Mouse (Mus musculus) embryonic facial prominence, embryonic 12.5 days (tissue): ENCODE measurements around the gene Ptpn13. TPM values are rescaled to one million over a fixed set of nuclear protein-coding genes. Genes with fewer than 3 reads are reported as not detected.

ENCODE experiments used
- ATAC-seq: fragments of 200-750 bp; cut with Nextera tagmentation; 2 replicates; pipeline ENCODE4 v1.8.0; 2017; ENCODE audit not compliant: insufficient number of reproducible peaks, insufficient read depth, low FRiP score, low TSS enrichment
- H3K27ac ChIP-seq: fragments of 300-500 bp; sonication (generic); 2 replicates; pipeline ENCODE4 v1.5.1; 2016; ENCODE audit warnings: mild to moderate bottlenecking
- H3K27me3 ChIP-seq: fragments of 300-500 bp; sonication (generic); 2 replicates; pipeline ENCODE4 v1.6.1; 2016; ENCODE audit warnings: mild to moderate bottlenecking, moderate library complexity
- H3K36me3 ChIP-seq: fragments of 300-500 bp; sonication (generic); 2 replicates; pipeline ENCODE4 v1.6.1; 2016; ENCODE audit warnings: mild to moderate bottlenecking
- H3K4me1 ChIP-seq: fragments of 300-500 bp; sonication (generic); 2 replicates; pipeline ENCODE4 v1.6.1; 2016
- H3K4me2 ChIP-seq: fragments of 300-500 bp; sonication (generic); replicated peaks from 2 replicates; pipeline ENCODE4 v1.6.1; 2016; ENCODE audit warnings: mild to moderate bottlenecking, moderate library complexity
- H3K4me3 ChIP-seq: fragments of 300-500 bp; sonication (generic); 2 replicates; pipeline ENCODE4 v1.5.1; 2016; ENCODE audit warnings: mild to moderate bottlenecking
- H3K9ac ChIP-seq: fragments of 300-500 bp; sonication (generic); 2 replicates; pipeline ENCODE4 v1.6.1; 2016; ENCODE audit warnings: mild to moderate bottlenecking, moderate library complexity
- H3K9me3 ChIP-seq: fragments of 300-500 bp; sonication (generic); 2 replicates; pipeline ENCODE4 v1.6.1; 2016; ENCODE audit warnings: mild to moderate bottlenecking, moderate library complexity
- WGBS: fragments of 180-500 bp; shearing (Covaris S2); methylation state at CpG from one replicate; pipeline ENCODE4 v1.1.7; 2016; 5-methylcytosine and 5-hydroxymethylcytosine counted together
- polyA plus RNA-seq: library from polyadenylated mRNA; unstranded; fragments of >200 nt; fragmentation: Nextera tagmentation; extraction: Ambion mirVana; gene quantifications from 2 replicates; pipeline ENCODE4 v1.2.1, GENCODE M21; 2016

Ptpn13 gene
- polyA plus RNA-seq, 1 experiment from 2014 or later, result 19.2 TPM

- no peak for ATAC-seq
These were observed 143.0 kb downstream of the Ptpn13 start for GRCm38 (mm10) chr5:103568034-103568433.

GRCm38 (mm10) chr5:103569446-103569845, 144.5 kb downstream of the Ptpn13 start:
- 90% methylated on average over 9 of the region's 9 CpGs for WGBS
- H3K9me3 ChIP-seq, result no peaks in the 10 kb centered on the region
- H3K4me3 ChIP-seq, result no peak overlapping the region
- H3K4me1 ChIP-seq, result no peaks in the 10 kb centered on the region
- no peak overlapping the region for H3K4me2 ChIP-seq
- ATAC-seq, result no peak
- peaks cover 43% of the 10 kb centered on the region for H3K36me3 ChIP-seq
- H3K9ac ChIP-seq, result no peak overlapping the region
- no peak overlapping the region for H3K27ac ChIP-seq
- no peaks in the 10 kb centered on the region for H3K27me3 ChIP-seq

More at GRCm38 (mm10) chr5:103568034-103568433, 143.0 kb downstream of the Ptpn13 start:
- H3K4me1 ChIP-seq, result no peaks in the 10 kb centered on the region
- H3K4me3 ChIP-seq, result no peak overlapping the region
- no peak overlapping the region for H3K9ac ChIP-seq
- no peak overlapping the region for H3K27ac ChIP-seq
- H3K4me2 ChIP-seq, result no peak overlapping the region
- WGBS, result 89% methylated on average over 4 of the region's 4 CpGs
- no peaks in the 10 kb centered on the region for H3K27me3 ChIP-seq
- H3K36me3 ChIP-seq, result peaks cover 38% of the 10 kb centered on the region
- no peaks in the 10 kb centered on the region for H3K9me3 ChIP-seq

GRCm38 (mm10) chr5:103579680-103580420, 154.9 kb downstream of the Ptpn13 start:
- Histone ChIP-seq H3K9ac (no peak overlapping the region), H3K4me2 (no peak overlapping the region), H3K4me3 (no peak overlapping the region), H3K27me3 (no peaks in the 10 kb centered on the region), H3K4me1 (no peaks in the 10 kb centered on the region), H3K36me3 (peaks cover 16% of the 10 kb centered on the region), H3K27ac (no peak overlapping the region), H3K9me3 (no peaks in the 10 kb centered on the region)
- no peak for ATAC-seq
- 77% methylated on average over 11 of the region's 11 CpGs for WGBS

- no peak overlapping the region for H3K9ac ChIP-seq
- ATAC-seq, result no peak
- 80% methylated on average over 7 of the region's 7 CpGs for WGBS
These were observed 162.2 kb downstream of the Ptpn13 start for GRCm38 (mm10) chr5:103587219-103587618.

GRCm38 (mm10) chr5:103591846-103592245, 166.9 kb downstream of the Ptpn13 start:
- no peak overlapping the region for H3K9ac ChIP-seq
- H3K27ac ChIP-seq, result no peak overlapping the region
- no peaks in the 10 kb centered on the region for H3K9me3 ChIP-seq
- ATAC-seq, result no peak
- no peaks in the 10 kb centered on the region for H3K27me3 ChIP-seq
- H3K4me1 ChIP-seq, result no peaks in the 10 kb centered on the region
- no peak overlapping the region for H3K4me2 ChIP-seq
- no peak overlapping the region for H3K4me3 ChIP-seq
- peaks cover 15% of the 10 kb centered on the region; the same call in 1 of the 2 replicates for H3K36me3 ChIP-seq
- WGBS, result 84% methylated on average over 7 of the region's 7 CpGs

More at GRCm38 (mm10) chr5:103587219-103587618, 162.2 kb downstream of the Ptpn13 start:
- H3K36me3 ChIP-seq, result peaks cover 16% of the 10 kb centered on the region; the same call in 1 of the 2 replicates
- H3K4me1 ChIP-seq, result no peaks in the 10 kb centered on the region
- no peak overlapping the region for H3K4me2 ChIP-seq
- no peak overlapping the region for H3K27ac ChIP-seq
- no peaks in the 10 kb centered on the region for H3K9me3 ChIP-seq
- no peak overlapping the region for H3K4me3 ChIP-seq
- no peaks in the 10 kb centered on the region for H3K27me3 ChIP-seq

GRCm38 (mm10) chr5:103592706-103593105, 167.7 kb downstream of the Ptpn13 start:
- ATAC-seq, result no peak
- no peak overlapping the region for H3K4me3 ChIP-seq
- H3K27ac ChIP-seq, result no peak overlapping the region
- no peak overlapping the region for H3K4me2 ChIP-seq
- H3K9me3 ChIP-seq, result no peaks in the 10 kb centered on the region
- peaks cover 10% of the 10 kb centered on the region; the same call in 1 of the 2 replicates for H3K36me3 ChIP-seq
- H3K9ac ChIP-seq, result no peak overlapping the region
- H3K27me3 ChIP-seq, result no peaks in the 10 kb centered on the region
- 83% methylated on average over 8 of the region's 8 CpGs for WGBS
- H3K4me1 ChIP-seq, result no peaks in the 10 kb centered on the region

- no peak overlapping the region for H3K9ac ChIP-seq
- H3K4me2 ChIP-seq, result no peak overlapping the region
These were observed 168.6 kb downstream of the Ptpn13 start for GRCm38 (mm10) chr5:103593575-103593974.

GRCm38 (mm10) chr5:103595394-103596226, 170.6 kb downstream of the Ptpn13 start:
- H3K4me1 ChIP-seq, result 0 out of 2 replicates have a peak, but pooled peaks cover 6% of the 10 kb centered on the region
- no peaks in the 10 kb centered on the region for H3K27me3 ChIP-seq
- H3K36me3 ChIP-seq, result peaks cover 14% of the 10 kb centered on the region; the same call in 1 of the 2 replicates
- H3K4me2 ChIP-seq, result no peak overlapping the region
- no peak overlapping the region for H3K4me3 ChIP-seq
- no peaks in the 10 kb centered on the region for H3K9me3 ChIP-seq
- no peak overlapping the region for H3K9ac ChIP-seq
- 0 out of 2 replicates have a peak overlapping the region, but pooled peaks have one; percentile 3 for H3K27ac ChIP-seq
- no peak for ATAC-seq
- 81% methylated on average over 13 of the region's 13 CpGs for WGBS

More at GRCm38 (mm10) chr5:103593575-103593974, 168.6 kb downstream of the Ptpn13 start:
- Histone ChIP-seq H3K36me3 (peaks cover 13% of the 10 kb centered on the region; the same call in 1 of the 2 replicates), H3K4me1 (no peaks in the 10 kb centered on the region), H3K4me3 (no peak overlapping the region), H3K27me3 (no peaks in the 10 kb centered on the region), H3K27ac (no peak overlapping the region), H3K9me3 (no peaks in the 10 kb centered on the region)
- 84% methylated on average over 9 of the region's 9 CpGs for WGBS
- no peak for ATAC-seq

GRCm38 (mm10) chr5:103596467-103597146, 171.6 kb downstream of the Ptpn13 start:
- peak; percentile 74 for ATAC-seq
- peaks cover 9% of the 10 kb centered on the region; the same call in 1 of the 2 replicates for H3K36me3 ChIP-seq
- no peak overlapping the region for H3K27ac ChIP-seq

GRCm38 (mm10) chr5:103597604-103598003, 172.6 kb downstream of the Ptpn13 start:
- WGBS, result 76% methylated on average over 6 of the region's 6 CpGs
- ATAC-seq, result no peak
- no peak overlapping the region for H3K9ac ChIP-seq
- no peaks in the 10 kb centered on the region for H3K27me3 ChIP-seq
- H3K9me3 ChIP-seq, result no peaks in the 10 kb centered on the region
- 0 out of 2 replicates have a peak, but pooled peaks cover 6% of the 10 kb centered on the region for H3K4me1 ChIP-seq
- no peak overlapping the region for H3K4me2 ChIP-seq
- peaks cover 9% of the 10 kb centered on the region; the same call in 1 of the 2 replicates for H3K36me3 ChIP-seq
- no peak overlapping the region for H3K27ac ChIP-seq
- no peak overlapping the region for H3K4me3 ChIP-seq

More at GRCm38 (mm10) chr5:103596467-103597146, 171.6 kb downstream of the Ptpn13 start:
- no peaks in the 10 kb centered on the region for H3K27me3 ChIP-seq
- no peaks in the 10 kb centered on the region for H3K9me3 ChIP-seq
- no peak overlapping the region for H3K4me3 ChIP-seq
- WGBS, result 72% methylated on average over 14 of the region's 14 CpGs
- no peak overlapping the region for H3K9ac ChIP-seq
- 0 out of 2 replicates have a peak, but pooled peaks cover 6% of the 10 kb centered on the region for H3K4me1 ChIP-seq
- no peak overlapping the region for H3K4me2 ChIP-seq

- H3K4me1 ChIP-seq, result 0 out of 2 replicates have a peak, but pooled peaks cover 6% of the 10 kb centered on the region
- H3K27me3 ChIP-seq, result no peaks in the 10 kb centered on the region
- H3K36me3 ChIP-seq, result peaks cover 6% of the 10 kb centered on the region; the same call in 1 of the 2 replicates
- no peak overlapping the region for H3K27ac ChIP-seq
- WGBS, result 84% methylated on average over 9 of the region's 9 CpGs
- no peaks in the 10 kb centered on the region for H3K9me3 ChIP-seq
- no peak overlapping the region for H3K9ac ChIP-seq
- no peak for ATAC-seq
- no peak overlapping the region for H3K4me3 ChIP-seq
- H3K4me2 ChIP-seq, result no peak overlapping the region
These were observed 173.3 kb downstream of the Ptpn13 start for GRCm38 (mm10) chr5:103598264-103598663.
